Mouse (Mus musculus) limb, embryonic 10.5 days (tissue): ENCODE measurements at regions not wholly inside any gene's neighbourhood (a gene's known extent, or its start where the extent isn't known, plus 50 kb on each side); places are given as distances from the start of the nearest gene placed in this dataset.
A peak's percentile ranks its signal among the peaks of the same experiment; 100 is the strongest.

Experiments used
- DNase-seq: peaks from one replicate; pipeline ENCODE4 v3.0.0-alpha.2; 2017; ENCODE audit warnings: low spot score
- H3K27ac ChIP-seq: fragments of 300-500 bp; sonication (generic); 2 replicates; pipeline ENCODE4 v1.5.1; 2016; ENCODE audit warnings: mild to moderate bottlenecking
- H3K27me3 ChIP-seq: fragments of 300-500 bp; sonication (generic); 2 replicates; pipeline ENCODE4 v1.6.1; 2016; ENCODE audit warnings: low read depth, mild to moderate bottlenecking; ENCODE audit not compliant: poor library complexity, severe bottlenecking
- H3K36me3 ChIP-seq: fragments of 300-500 bp; sonication (generic); 2 replicates; pipeline ENCODE4 v1.6.1; 2016; ENCODE audit warnings: mild to moderate bottlenecking, moderate library complexity
- H3K4me1 ChIP-seq: fragments of 300-500 bp; sonication (generic); 2 replicates; pipeline ENCODE4 v1.6.1; 2016
- H3K4me3 ChIP-seq: fragments of 300-500 bp; sonication (generic); 2 replicates; pipeline ENCODE4 v1.5.1; 2016; ENCODE audit warnings: mild to moderate bottlenecking, moderate library complexity
- H3K9me3 ChIP-seq: fragments of 300-500 bp; sonication (generic); replicated peaks from 2 replicates; pipeline ENCODE4 v1.6.1; 2016; ENCODE audit warnings: mild to moderate bottlenecking
- WGBS: fragments of 180-500 bp; shearing (Covaris S2); methylation state at CpG from one replicate; pipeline ENCODE4 v1.1.7; 2016; 5-methylcytosine and 5-hydroxymethylcytosine counted together

GRCm38 (mm10) chr15:36374732-36375548 lies 632.6 kb downstream of the Zfp706 start:
- Histone ChIP-seq H3K27ac (peak overlapping the region; percentile 37; the same call in 1 of the 2 replicates), H3K9me3 (no peaks in the 10 kb centered on the region), H3K4me1 (peaks cover 21% of the 10 kb centered on the region), H3K4me3 (peak overlapping the region; percentile 48), H3K36me3 (no peaks in the 10 kb centered on the region), H3K27me3 (peaks cover 31% of the 10 kb centered on the region)
- 2% methylated on average over 20 of the region's 20 CpGs for WGBS
- DNase-seq: peak; percentile 66

GRCm38 (mm10) chr15:36373900-36374611 lies 633.5 kb downstream of the Zfp706 start:
- Histone ChIP-seq H3K27ac (peak overlapping the region; percentile 37; the same call in 1 of the 2 replicates), H3K9me3 (no peaks in the 10 kb centered on the region), H3K27me3 (peaks cover 28% of the 10 kb centered on the region), H3K4me3 (peak overlapping the region; percentile 48), H3K4me1 (peaks cover 21% of the 10 kb centered on the region), H3K36me3 (no peaks in the 10 kb centered on the region)
- peak; percentile 36 for DNase-seq
- WGBS: 5% methylated on average over 11 of the region's 11 CpGs

DNA sequence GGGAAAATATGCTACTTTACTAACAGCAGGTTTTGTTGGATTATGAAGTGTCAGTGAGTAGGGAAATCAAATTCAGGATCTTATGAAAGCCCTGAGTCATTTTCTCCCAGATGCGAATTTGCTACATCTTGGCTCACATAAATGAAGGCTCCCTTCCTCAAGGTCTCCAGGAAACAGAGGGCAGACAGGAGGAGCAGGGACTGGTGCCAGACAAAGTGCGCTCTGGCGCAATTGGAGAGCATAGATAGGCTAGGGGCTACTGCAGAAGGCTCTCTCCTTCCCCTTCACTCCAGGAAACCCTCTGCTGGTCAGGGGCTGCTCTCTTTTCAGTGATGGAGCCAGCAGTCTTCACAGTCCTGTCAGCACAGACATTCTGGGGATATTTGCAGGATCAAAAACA lies 634.1 kb downstream of the Zfp706 start:
- peaks cover 21% of the 10 kb centered on the region for H3K4me1 ChIP-seq

GRCm38 (mm10) chr15:36371382-36371781 lies 636.2 kb downstream of the Zfp706 start:
- Histone ChIP-seq H3K4me1 (peaks cover 21% of the 10 kb centered on the region), H3K4me3 (no peak overlapping the region), H3K27me3 (peaks cover 28% of the 10 kb centered on the region), H3K27ac (no peak overlapping the region), H3K9me3 (no peaks in the 10 kb centered on the region), H3K36me3 (no peaks in the 10 kb centered on the region)
- peak; percentile 23 for DNase-seq

More for the DNA sequence above, 634.1 kb downstream of the Zfp706 start:
- Histone ChIP-seq H3K36me3 (no peaks in the 10 kb centered on the region), H3K4me3 (no peak overlapping the region), H3K27ac (no peak overlapping the region), H3K9me3 (no peaks in the 10 kb centered on the region), H3K27me3 (peaks cover 28% of the 10 kb centered on the region)
- WGBS: 46% methylated on average over 3 of the region's 3 CpGs
- DNase-seq: peak; percentile 26

- no peaks in the 10 kb centered on the region for H3K9me3 ChIP-seq
- H3K27ac ChIP-seq: no peak overlapping the region
- WGBS: 82% methylated on average over 4 of the region's 4 CpGs
- DNase-seq: no peak
- H3K4me1 ChIP-seq: peaks cover 21% of the 10 kb centered on the region
- H3K36me3 ChIP-seq: no peaks in the 10 kb centered on the region
- H3K4me3 ChIP-seq: no peak overlapping the region
- peaks cover 24% of the 10 kb centered on the region for H3K27me3 ChIP-seq
Measured at GRCm38 (mm10) chr15:36370906-36371305, 636.7 kb downstream of the Zfp706 start.

- no peaks in the 10 kb centered on the region for H3K4me1 ChIP-seq
- no peaks in the 10 kb centered on the region for H3K36me3 ChIP-seq
- H3K4me3 ChIP-seq: no peak overlapping the region
- H3K27me3 ChIP-seq: no peaks in the 10 kb centered on the region
- no peak overlapping the region for H3K27ac ChIP-seq
- H3K9me3 ChIP-seq: no peaks in the 10 kb centered on the region
- peak; percentile 9 for DNase-seq
Measured at GRCm38 (mm10) chr15:36367296-36367695, 640.3 kb downstream of the Zfp706 start.

GRCm38 (mm10) chr15:36364757-36365156 lies 642.8 kb downstream of the Zfp706 start:
- no peaks in the 10 kb centered on the region for H3K9me3 ChIP-seq
- H3K4me3 ChIP-seq: no peak overlapping the region
- H3K4me1 ChIP-seq: no peaks in the 10 kb centered on the region
- no peak overlapping the region for H3K27ac ChIP-seq
- H3K36me3 ChIP-seq: no peaks in the 10 kb centered on the region
- DNase-seq: peak; percentile 15
- H3K27me3 ChIP-seq: no peaks in the 10 kb centered on the region

- DNase-seq: peak; percentile 12
- no peaks in the 10 kb centered on the region for H3K36me3 ChIP-seq
- H3K4me1 ChIP-seq: no peaks in the 10 kb centered on the region
- 87% methylated on average over 5 of the region's 5 CpGs for WGBS
- no peak overlapping the region for H3K27ac ChIP-seq
- no peaks in the 10 kb centered on the region for H3K9me3 ChIP-seq
- no peak overlapping the region for H3K4me3 ChIP-seq
- H3K27me3 ChIP-seq: no peaks in the 10 kb centered on the region
Measured at GRCm38 (mm10) chr15:36364062-36364461, 643.5 kb downstream of the Zfp706 start.

- no peaks in the 10 kb centered on the region for H3K27me3 ChIP-seq
- no peak overlapping the region for H3K4me3 ChIP-seq
- 72% methylated on average over 4 of the region's 4 CpGs for WGBS
- H3K9me3 ChIP-seq: no peaks in the 10 kb centered on the region
- H3K27ac ChIP-seq: no peak overlapping the region
- no peaks in the 10 kb centered on the region for H3K4me1 ChIP-seq
- no peaks in the 10 kb centered on the region for H3K36me3 ChIP-seq
- DNase-seq: peak; percentile 14
Measured at GRCm38 (mm10) chr15:36362911-36363565, 644.5 kb downstream of the Zfp706 start.

GRCm38 (mm10) chr15:36361522-36362148 lies 645.9 kb downstream of the Zfp706 start:
- Histone ChIP-seq H3K4me1 (no peaks in the 10 kb centered on the region), H3K4me3 (no peak overlapping the region), H3K27me3 (no peaks in the 10 kb centered on the region), H3K27ac (no peak overlapping the region), H3K9me3 (no peaks in the 10 kb centered on the region), H3K36me3 (no peaks in the 10 kb centered on the region)
- WGBS: 78% methylated on average over 7 of the region's 7 CpGs
- peak; percentile 18 for DNase-seq

DNA sequence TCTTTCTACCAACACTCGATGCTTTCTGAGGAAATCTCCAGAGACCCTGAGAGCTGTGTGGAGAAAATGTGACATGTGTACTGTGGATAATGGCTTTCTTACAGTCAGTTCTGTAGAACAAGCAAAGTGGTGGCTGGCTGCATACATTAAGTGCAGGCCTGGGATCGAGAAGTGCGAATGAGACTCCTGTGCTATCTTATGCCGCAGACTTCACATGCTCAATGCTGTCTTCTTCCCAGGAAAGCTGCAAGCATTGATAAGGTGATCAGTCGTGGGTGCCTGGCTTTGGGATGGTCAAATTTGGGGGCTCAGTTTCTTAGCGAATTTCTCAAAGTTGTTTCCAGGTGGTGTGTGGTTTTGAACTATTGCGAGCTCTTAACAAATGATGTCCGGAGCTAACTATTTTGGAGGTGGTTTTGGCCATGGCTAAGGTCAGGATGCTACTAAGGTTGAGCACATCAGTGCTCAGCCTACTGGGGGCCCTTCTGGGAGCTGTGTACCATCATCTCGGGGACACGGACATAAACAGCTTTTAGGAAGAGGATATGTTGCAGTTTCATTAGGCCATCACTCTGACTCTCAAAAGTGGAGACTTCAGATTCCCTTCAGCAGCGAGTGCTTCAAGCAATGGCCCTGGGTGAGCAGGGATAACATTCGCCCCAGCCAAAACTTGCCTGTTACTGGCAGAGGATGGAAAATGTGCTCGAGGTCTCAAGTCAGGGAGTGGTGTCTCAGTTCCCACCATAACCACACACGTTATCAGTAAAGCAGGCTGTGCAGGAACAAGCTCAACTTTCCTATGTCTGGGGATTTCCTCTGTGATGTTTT lies 646.7 kb downstream of the Zfp706 start:
- Histone ChIP-seq H3K36me3 (no peaks in the 10 kb centered on the region), H3K4me3 (no peak overlapping the region), H3K27me3 (no peaks in the 10 kb centered on the region), H3K27ac (no peak overlapping the region), H3K9me3 (no peaks in the 10 kb centered on the region), H3K4me1 (no peaks in the 10 kb centered on the region)
- 81% methylated on average over 14 of the region's 14 CpGs for WGBS
- DNase-seq: peak; percentile 23

GRCm38 (mm10) chr15:36355851-36356250 lies 651.7 kb downstream of the Zfp706 start:
- Histone ChIP-seq H3K36me3 (no peaks in the 10 kb centered on the region), H3K27ac (no peak overlapping the region), H3K4me1 (no peaks in the 10 kb centered on the region), H3K27me3 (no peaks in the 10 kb centered on the region), H3K4me3 (no peak overlapping the region), H3K9me3 (no peaks in the 10 kb centered on the region)
- 95% methylated on average over 9 of the region's 9 CpGs for WGBS
- DNase-seq: peak; percentile 12
